Mouse (Mus musculus): ENCODE measurements at regions not wholly inside any gene's neighbourhood (a gene's known extent, or its start where the extent isn't known, plus 50 kb on each side); places are given as distances from the start of the nearest gene placed in this dataset.

DNA sequence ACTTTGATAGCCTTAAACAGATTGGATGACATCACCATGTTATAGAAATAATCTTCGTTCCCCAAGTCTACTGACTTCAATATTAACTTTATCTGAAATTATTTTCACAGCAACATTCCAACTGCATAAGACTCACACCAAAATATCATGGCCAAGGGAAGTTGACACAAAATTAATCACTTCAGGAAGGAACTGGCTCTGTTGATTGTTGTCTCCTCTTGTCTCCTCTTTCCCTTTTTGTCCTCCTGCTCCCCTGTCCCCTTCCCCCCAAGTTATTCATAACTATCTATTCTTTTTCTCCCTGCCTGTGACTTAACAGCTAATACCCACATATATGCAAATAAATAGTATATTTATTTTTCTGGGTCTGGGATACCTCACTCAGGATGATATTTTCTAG is 67.6 kb upstream of the Arsj start:
- DNase-seq, result no peak

DNA sequence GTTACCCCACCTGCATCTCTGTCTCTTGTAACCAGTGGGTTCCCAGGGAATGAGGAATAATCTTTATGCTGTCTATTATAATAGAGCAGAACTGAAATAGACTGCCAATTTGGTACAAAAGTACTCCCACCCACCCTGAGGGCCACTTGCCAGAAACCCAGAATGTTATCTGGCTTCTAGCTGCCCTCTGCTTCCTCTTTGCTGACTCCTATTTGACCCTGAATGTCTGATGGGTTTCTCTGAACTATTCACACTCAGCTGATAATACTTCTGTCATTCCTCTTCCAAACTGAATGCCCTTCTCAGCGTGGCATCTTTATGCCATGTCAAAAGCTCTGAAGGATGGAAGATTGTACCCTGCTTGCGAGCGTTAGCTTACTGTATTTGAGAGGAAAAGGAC is 64.2 kb upstream of the Arsj start:
- DNase-seq, result peak in 1 of 2 experiments; percentile 7

DNA sequence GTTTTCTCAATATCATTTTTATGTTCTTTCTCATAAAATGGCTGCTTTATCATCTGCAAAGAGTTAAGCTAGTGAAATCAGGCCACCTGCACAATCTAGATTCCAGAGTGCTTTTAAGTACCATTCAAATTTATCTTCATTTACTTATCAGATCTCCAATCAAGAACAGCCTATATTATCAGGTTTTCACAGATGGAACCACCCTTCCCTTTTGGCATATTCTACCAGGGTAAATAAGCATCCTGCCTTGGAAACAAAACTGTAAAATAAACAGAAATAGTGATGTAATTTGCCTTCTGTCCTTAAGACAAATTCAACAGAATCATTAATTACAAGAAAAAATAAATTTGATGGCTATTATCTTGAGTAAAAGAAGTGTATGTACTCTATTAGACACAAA is 55.2 kb upstream of the Arsj start:
- DNase-seq, result no peak
